Comparison of ENCODE assay signal across 23 mouse cellular contexts in genomic region chr1:33541708-33542107, GRCm38 (mm10).
"Had no signal": no experiment of that assay in that cellular context is flagged by ENCODE, and none has a peak within 500 bp of the region (broad histone marks: within the 10 kb centered on the region; RNA-seq: fewer than 3 reads in every experiment).

No protein-coding gene starts in this region.

- H3K9ac ChIP-seq: heart, embryonic 12.5 days; hindbrain, embryonic 12.5 days; hindbrain, embryonic 15.5 days; kidney, embryonic 15.5 days; limb, embryonic 12.5 days had no signal

- H3K27me3 ChIP-seq: heart, embryonic 12.5 days; hindbrain, embryonic 12.5 days; hindbrain, embryonic 15.5 days; kidney, embryonic 15.5 days; limb, embryonic 12.5 days had no signal

- H3K4me3 ChIP-seq: gastrocnemius, adult 2 months; heart, embryonic 10.5 days; heart, embryonic 12.5 days; hindbrain, embryonic 10.5 days; hindbrain, embryonic 12.5 days; hindbrain, embryonic 15.5 days; kidney, embryonic 15.5 days; limb, embryonic 10.5 days; limb, embryonic 12.5 days had no signal

- H3K27ac ChIP-seq: gastrocnemius, adult 2 months; heart, embryonic 10.5 days; hindbrain, embryonic 10.5 days; hindbrain, embryonic 12.5 days; hindbrain, embryonic 15.5 days; hindbrain, postnatal 0 days; kidney, embryonic 15.5 days; kidney, postnatal 0 days; limb, embryonic 10.5 days; limb, embryonic 12.5 days had no signal

- H3K4me2 ChIP-seq: heart, embryonic 12.5 days; hindbrain, embryonic 12.5 days; hindbrain, embryonic 15.5 days; kidney, embryonic 15.5 days; limb, embryonic 12.5 days had no signal

- ATAC-seq: hindbrain, postnatal 0 days; intestine, embryonic 16.5 days had no signal

- H3K9me3 ChIP-seq: heart, embryonic 10.5 days; heart, embryonic 12.5 days; hindbrain, embryonic 10.5 days; hindbrain, embryonic 15.5 days; limb, embryonic 10.5 days; limb, embryonic 12.5 days had no signal

- DNase-seq: gastrocnemius, adult 2 months; gastrocnemius, postnatal 10 days; gastrocnemius, postnatal 25 days; heart, postnatal 10 days; heart, postnatal 4 days; kidney, adult 11 months; kidney, adult 2 months; kidney, adult 9 months; kidney, postnatal 14 days; kidney, postnatal 36 days; layer of hippocampus, adult 9-11 months; layer of hippocampus, postnatal 36 days had no signal

- H3K36me3 ChIP-seq: heart, embryonic 12.5 days; hindbrain, embryonic 12.5 days; hindbrain, embryonic 15.5 days had no signal

- H3K4me1 ChIP-seq: heart, embryonic 10.5 days; hindbrain, embryonic 10.5 days; hindbrain, embryonic 12.5 days; hindbrain, embryonic 15.5 days; kidney, embryonic 15.5 days; limb, embryonic 10.5 days; limb, embryonic 12.5 days had no signal
